Mouse (Mus musculus) cerebellum, adult 2 months (tissue): ENCODE measurements around the gene Cib3.

Source experiments
- CTCF ChIP-seq: fragments of 200-500 bp; IDR thresholded peaks from 2 replicates; pipeline ENCODE4 v1.5.1; 2011; ENCODE audit warnings: low read depth, mild to moderate bottlenecking, control low read depth, low read length, moderate library complexity, borderline replicate concordance; ENCODE audit not compliant: insufficient read depth
- POLR2A ChIP-seq: fragments of 200-500 bp; IDR thresholded peaks from 2 replicates; pipeline ENCODE4 v1.6.1; 2011; ENCODE audit warnings: low read length, control low read depth, borderline replicate concordance; ENCODE audit not compliant: insufficient read depth

DNA sequence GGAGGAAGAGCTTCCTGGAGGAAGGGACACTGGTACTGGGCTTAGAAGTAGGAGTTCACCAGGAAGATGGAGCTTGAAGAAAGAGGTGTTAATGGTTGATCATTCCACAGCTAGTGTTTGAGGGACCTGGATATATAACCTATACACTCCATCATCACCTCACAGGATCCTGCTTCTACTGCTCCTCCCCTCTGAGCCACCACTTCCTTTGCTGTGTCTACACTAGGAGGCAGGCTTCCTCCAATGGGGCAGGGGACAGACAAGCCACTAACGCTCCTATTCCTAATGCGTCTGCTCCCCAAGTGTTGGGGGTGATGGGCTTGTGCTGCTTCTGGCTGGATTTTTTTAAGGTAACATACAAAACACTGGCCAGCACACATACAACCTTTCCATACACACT, 1.9 kb downstream of the Cib3 start:
- TF ChIP-seq CTCF (no peak), POLR2A (no peak)
